Mouse (Mus musculus) ES-E14 (cell line): ENCODE measurements at regions not wholly inside any gene's neighbourhood (a gene's known extent, or its start where the extent isn't known, plus 50 kb on each side); places are given as distances from the start of the nearest gene placed in this dataset.

Source experiments
- HCFC1 ChIP-seq: IDR thresholded peaks from 2 replicates; pipeline ENCODE4 v1.6.1; 2012; ENCODE audit warnings: low read length, inconsistent platforms, borderline replicate concordance; ENCODE audit not compliant: insufficient read depth
- ZC3H11A ChIP-seq: IDR thresholded peaks from 2 replicates; pipeline ENCODE4 v1.6.1; 2012; ENCODE audit warnings: low read depth, mild to moderate bottlenecking, inconsistent platforms, low read length, borderline replicate concordance

DNA sequence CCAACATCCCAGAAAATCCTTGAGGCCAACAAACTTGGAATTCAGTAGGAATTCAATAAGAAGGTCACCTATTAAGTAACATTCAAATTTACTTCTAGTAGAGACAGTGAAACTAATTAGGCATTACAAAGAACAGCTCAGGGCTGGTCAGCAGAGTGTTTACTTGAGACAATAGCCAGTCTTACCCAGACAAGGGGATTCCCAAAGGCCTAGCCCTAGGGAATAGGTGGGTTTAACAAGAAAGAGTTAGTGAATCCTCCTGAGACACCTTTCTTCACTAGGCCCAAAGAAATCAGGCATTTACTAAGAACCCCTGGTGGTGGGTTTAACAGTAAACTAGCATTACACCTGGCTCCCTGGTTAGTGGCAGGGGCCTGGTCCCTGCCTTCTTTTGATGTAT lies 597.7 kb upstream of the Cdh9 start:
- TF ChIP-seq ZC3H11A (no peak), HCFC1 (no peak)
